Mouse (Mus musculus): ENCODE results near the gene Chst14.

- TF ChIP-seq CTCF (IDR thresholded peaks at IDR 0.05; ENCODE audit: extremely low read depth, insufficient read depth, low read length) (no peak), POLR2A (IDR thresholded peaks at IDR 0.05; ENCODE audit: extremely low read depth, insufficient read depth, low read length) (no peak)
These were observed 20.7 kb upstream of the Chst14 start for GRCm38 (mm10) chr2:118905433-118906117.
